In the genomic region with DNA sequence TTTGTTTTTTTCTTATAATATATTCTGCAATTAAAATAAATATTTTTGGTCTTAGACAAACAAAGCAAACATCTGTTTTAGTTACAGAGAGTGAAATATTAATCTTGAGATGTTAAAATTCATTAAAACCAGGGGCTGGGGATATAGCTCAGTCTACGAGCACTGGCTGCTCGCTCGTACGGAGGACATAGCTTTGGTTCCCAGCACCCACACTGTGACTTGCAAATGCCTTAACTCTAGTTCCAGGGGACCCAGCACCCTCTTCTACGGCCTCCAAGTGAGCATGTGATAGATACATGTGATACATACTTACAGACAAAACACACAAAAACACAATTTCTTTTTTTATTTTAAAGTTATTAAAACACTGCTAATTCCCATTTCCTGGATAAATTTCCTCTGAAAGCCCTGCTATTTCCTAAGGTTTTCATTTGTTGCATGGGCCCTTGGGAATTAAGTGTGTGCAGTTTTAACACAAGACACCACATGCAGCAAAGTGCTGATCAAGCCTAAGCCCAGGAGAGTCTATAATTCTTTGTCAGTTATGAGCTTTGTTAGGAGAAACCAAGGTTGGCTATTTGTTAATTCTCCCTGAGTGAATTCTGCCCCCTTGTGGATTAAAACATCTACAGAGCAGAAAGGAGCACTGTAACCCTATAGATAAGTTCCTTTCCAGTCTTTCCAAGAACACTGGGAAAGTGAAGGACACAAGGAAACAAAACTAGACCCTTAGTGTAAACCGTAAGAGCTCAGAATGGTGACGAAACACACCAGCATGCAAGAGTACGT, we compare ENCODE assay signal across 8 mouse cellular contexts. TPM values are rescaled to one million over a fixed set of nuclear protein-coding genes. Genes with fewer than 3 reads are reported as not detected.
DNase-seq lines count a peak whose midpoint lies in the region; ATAC-seq and TF ChIP-seq lines count a peak whose summit lies in the region.

No protein-coding gene starts in this region.

- 63% methylated on average over 8 of the region's 8 CpGs for WGBS in heart, embryonic 11.5 days (ENCODE audit: insufficient replicate concordance)
- WGBS in stomach, postnatal 0 days, result 66% methylated on average over 8 of the region's 8 CpGs

- no peak for ATAC-seq in heart, embryonic 11.5 days (replicated peaks; ENCODE audit: insufficient number of reproducible peaks, low FRiP score, low TSS enrichment)
- ATAC-seq in stomach, postnatal 0 days (ENCODE audit: low FRiP score, low TSS enrichment), result peak; percentile 51; the same call in 1 of the 2 replicates

- H3K27me3 ChIP-seq in heart, embryonic 11.5 days (ENCODE audit: control insufficient read depth, insufficient read depth, low read length), result no peaks in the 10 kb centered on the region
- no peaks in the 10 kb centered on the region for H3K27me3 ChIP-seq in stomach, postnatal 0 days (ENCODE audit: control insufficient read depth, insufficient read depth, low read length)

- H3K4me3 ChIP-seq in heart, embryonic 11.5 days (ENCODE audit: low read depth, low read length), result no peak overlapping the region
- H3K4me3 ChIP-seq in stomach, postnatal 0 days (ENCODE audit: low read depth, low read length), result no peak overlapping the region

- H3K9ac ChIP-seq in heart, embryonic 11.5 days (ENCODE audit: low read depth, low read length), result 0 out of 2 replicates have a peak overlapping the region, but pooled peaks have one; percentile 16
- H3K9ac ChIP-seq in stomach, postnatal 0 days (ENCODE audit: low read length), result no peak overlapping the region

- no peak for TF ChIP-seq EP300 in stomach, postnatal 0 days (optimal IDR thresholded peaks at IDR 0.05)

- DNase-seq in frontal cortex, adult 2 months (ENCODE audit: extremely low spot score in 1 of 2, low spot score in 1 of 2), result peak; percentile 38 to 90
- no peak for DNase-seq in frontal cortex, postnatal 10 days (ENCODE audit: low spot score in 2 of 2)
- DNase-seq in 3T3-L1 (ENCODE audit: low read depth, low spot score), result peak; percentile 83
- DNase-seq in brain, embryonic 18.5 days (ENCODE audit: low read depth, low spot score), result peak; percentile 60
- peak; percentile 30 for DNase-seq in lung, postnatal 14 days
- DNase-seq in stomach, postnatal 0 days (ENCODE audit: low spot score), result no peak
- no peak for DNase-seq in natural killer cell, adult 2 months (ENCODE audit: low spot score in 2 of 2)

- no peaks in the 10 kb centered on the region for H3K36me3 ChIP-seq in heart, embryonic 11.5 days (ENCODE audit: control insufficient read depth, insufficient read depth, low read length)
- no peaks in the 10 kb centered on the region for H3K36me3 ChIP-seq in stomach, postnatal 0 days (ENCODE audit: control insufficient read depth, insufficient read depth, low read length)

- no peak overlapping the region for H3K4me2 ChIP-seq in heart, embryonic 11.5 days
- H3K4me2 ChIP-seq in stomach, postnatal 0 days (replicated peaks; ENCODE audit: low read depth), result no peak overlapping the region

- TF ChIP-seq CTCF in stomach, postnatal 0 days (IDR thresholded peaks at IDR 0.05; ENCODE audit: low read depth), result peak; percentile 89

- H3K4me1 ChIP-seq in heart, embryonic 11.5 days (ENCODE audit: control insufficient read depth, insufficient read depth, low read length), result no peaks in the 10 kb centered on the region
- no peaks in the 10 kb centered on the region for H3K4me1 ChIP-seq in stomach, postnatal 0 days (replicated peaks; ENCODE audit: control insufficient read depth, insufficient read depth)

- H3K9me3 ChIP-seq in heart, embryonic 11.5 days (replicated peaks; ENCODE audit: control insufficient read depth, low read length), result no peaks in the 10 kb centered on the region
- no peaks in the 10 kb centered on the region for H3K9me3 ChIP-seq in stomach, postnatal 0 days (ENCODE audit: control insufficient read depth, low read length)

- H3K27ac ChIP-seq in heart, embryonic 11.5 days (ENCODE audit: low read depth, low read length), result no peak overlapping the region
- no peak overlapping the region for H3K27ac ChIP-seq in stomach, postnatal 0 days (replicated peaks)

RNA-seq across cellular contexts. Expression of a gene that starts 50.8 kb away (rescaled TPM):
- 1,947 and 2,084 TPM in 2 replicates for polyA plus RNA-seq in frontal cortex, adult 2 months (2012; rRNA removed)
- 2,531 and 2,677 TPM in 2 replicates for polyA plus RNA-seq in heart, embryonic 11.5 days (2014; fragmentation: Nextera tagmentation; extraction: Ambion mirVana)
- polyA plus RNA-seq in stomach, postnatal 0 days (2015; fragmentation: Nextera tagmentation; extraction: Ambion mirVana), result 991 and 1,085 TPM in 2 replicates

Comparison
In these comparisons a context has a peak if more than half of its experiments do, and no peak if none do; other contexts are left out.
1. DNase-seq: peak in frontal cortex, adult 2 months (2 of 2), 3T3-L1 (single experiment), brain, embryonic 18.5 days (single experiment) and lung, postnatal 14 days (single experiment); none in frontal cortex, postnatal 10 days (0 of 2), stomach, postnatal 0 days (single experiment) and natural killer cell, adult 2 months (0 of 2).